Mouse (Mus musculus): ENCODE data around the gene Lhx9.

DNA sequence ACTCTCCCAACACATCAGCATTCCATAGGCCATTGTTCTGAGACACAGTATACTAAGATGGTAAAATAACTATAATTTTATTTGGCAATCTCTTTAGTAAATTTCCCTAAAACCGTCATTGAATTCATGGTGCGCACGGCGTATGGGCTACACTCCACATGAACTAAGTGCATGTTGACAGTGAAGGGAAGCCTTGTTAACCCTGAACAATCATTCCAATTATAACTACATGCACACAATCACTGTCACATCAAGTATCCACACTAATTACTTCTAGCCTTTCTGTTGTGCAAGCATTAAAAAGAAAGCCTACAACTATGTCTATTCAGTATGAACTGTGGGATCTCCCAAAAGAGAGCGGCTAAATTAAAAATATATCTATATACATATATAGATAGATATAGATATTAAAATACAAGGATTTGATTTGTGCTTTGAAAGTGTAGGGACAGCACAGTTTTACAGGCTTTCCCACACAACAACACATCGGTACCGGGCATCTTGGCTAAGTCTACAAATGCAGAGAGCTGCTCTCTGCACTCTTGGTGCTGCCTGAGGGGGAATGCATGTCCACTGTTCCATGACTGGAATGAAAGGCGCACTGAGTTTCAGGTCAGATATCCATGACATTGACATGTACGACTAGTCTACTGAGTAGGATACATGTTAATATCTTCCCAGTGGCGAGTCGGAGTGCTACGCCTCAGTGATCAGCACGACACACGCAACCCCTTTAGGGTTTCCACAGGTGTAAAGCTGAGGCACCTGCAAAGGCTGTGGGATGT, 29.3 kb upstream of the Lhx9 start:
- TF ChIP-seq POLR2A (IDR thresholded peaks at IDR 0.05; ENCODE audit: borderline replicate concordance, low read depth, low read length) (no peak), CTCF (IDR thresholded peaks at IDR 0.05; ENCODE audit: low read depth, low read length) (no peak)
